Mouse (Mus musculus) thymus, adult 2 months (tissue): ENCODE measurements around the gene Eif2s3x.

Source experiments
- CTCF ChIP-seq: fragments of 200-500 bp; IDR thresholded peaks from 2 replicates; pipeline ENCODE4 v1.5.1; 2012; ENCODE audit warnings: mild to moderate bottlenecking, control low read depth, low read length, moderate library complexity, borderline replicate concordance; ENCODE audit not compliant: control insufficient read depth, poor library complexity, insufficient read depth; ENCODE audit errors: extremely low read depth
- POLR2A ChIP-seq: fragments of 200-500 bp; IDR thresholded peaks from 2 replicates; pipeline ENCODE4 v1.6.1; 2012; ENCODE audit warnings: mild to moderate bottlenecking, low read length, control low read depth, moderate library complexity; ENCODE audit not compliant: control insufficient read depth, poor library complexity, insufficient read depth; ENCODE audit errors: extremely low read depth

GRCm38 (mm10) chrX:94212597-94213321 is at the start of gene Eif2s3x:
- TF ChIP-seq CTCF, result peak; percentile 65; the same call in 1 of the 2 replicates
- TF ChIP-seq POLR2A, result no peak
